Mouse (Mus musculus): ENCODE measurements around the gene Jade3. TPM values are rescaled to one million over a fixed set of nuclear protein-coding genes. Genes with fewer than 3 reads are reported as not detected.

Jade3 gene
- polyA plus RNA-seq, 1 experiment from 2014 or later: 13.4 TPM

DNA sequence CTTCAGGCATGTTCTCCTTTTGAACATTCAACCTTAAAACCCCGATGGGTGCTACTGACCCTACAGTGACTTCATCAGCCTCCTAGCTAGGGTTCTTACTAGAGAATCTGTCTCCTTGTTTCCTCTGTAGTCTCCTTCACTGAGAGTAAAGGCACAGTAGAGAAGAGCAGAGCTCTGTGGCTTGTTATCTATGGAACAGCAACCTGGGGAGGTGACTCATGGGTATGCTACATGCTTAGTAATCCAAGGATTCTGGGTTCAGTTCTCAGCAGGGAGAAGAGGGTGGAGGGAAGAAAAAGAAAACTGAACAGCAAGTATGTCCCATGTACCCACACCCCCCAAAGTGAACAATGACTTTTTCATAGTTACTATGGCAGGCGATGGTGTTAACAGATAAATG is 18.6 kb upstream of the Jade3 start:
- no peak overlapping the region for H3K9ac ChIP-seq
- no peak for ATAC-seq (ENCODE audit: insufficient read depth)
- no peaks in the 10 kb centered on the region for H3K9me3 ChIP-seq (ENCODE audit: low read depth, low read length)
- H3K27ac ChIP-seq (ENCODE audit: low read depth): no peak overlapping the region
- DNase-seq: no peak
- TF ChIP-seq CTCF (IDR thresholded peaks at IDR 0.05; ENCODE audit: low read depth): no peak
- H3K4me3 ChIP-seq (ENCODE audit: low read depth, low read length): no peak overlapping the region
- no peaks in the 10 kb centered on the region for H3K27me3 ChIP-seq (ENCODE audit: insufficient read depth, low read length)
- no peaks in the 10 kb centered on the region for H3K36me3 ChIP-seq (ENCODE audit: insufficient read depth)
- H3K4me2 ChIP-seq: no peak overlapping the region
- WGBS: 90% methylated on average over 2 of the region's 2 CpGs
- H3K4me1 ChIP-seq (ENCODE audit: insufficient read depth): no peaks in the 10 kb centered on the region

DNA sequence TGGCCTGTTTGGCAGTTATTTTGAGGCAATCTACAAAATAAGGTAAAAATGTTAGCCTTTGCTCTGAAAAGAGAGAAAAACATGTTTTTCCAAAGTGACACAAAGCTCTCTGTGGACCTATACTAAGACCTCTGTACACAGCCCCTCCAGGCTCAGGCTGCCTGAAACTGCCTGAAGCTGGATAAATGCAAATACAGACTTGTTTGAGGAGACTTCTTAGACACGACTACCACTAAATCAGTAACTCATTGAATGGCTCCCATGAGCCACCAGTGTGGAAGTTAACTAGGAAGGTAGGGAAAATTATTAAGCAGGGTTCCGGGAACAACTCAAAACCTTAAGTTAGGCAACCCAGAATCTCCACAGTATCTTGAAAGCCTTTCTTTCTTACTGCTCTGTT is 17.8 kb upstream of the Jade3 start:
- Histone ChIP-seq H3K4me1 (ENCODE audit: insufficient read depth) (no peaks in the 10 kb centered on the region), H3K27me3 (ENCODE audit: insufficient read depth, low read length) (no peaks in the 10 kb centered on the region), H3K9me3 (ENCODE audit: low read depth, low read length) (no peaks in the 10 kb centered on the region), H3K4me2 (no peak overlapping the region), H3K36me3 (ENCODE audit: insufficient read depth) (no peaks in the 10 kb centered on the region), H3K27ac (ENCODE audit: low read depth) (0 out of 2 replicates have a peak overlapping the region, but pooled peaks have one; percentile 46), H3K9ac (no peak overlapping the region), H3K4me3 (ENCODE audit: low read depth, low read length) (no peak overlapping the region)
- ATAC-seq (ENCODE audit: insufficient read depth): peak; percentile 60; the same call in 1 of the 2 replicates
- DNase-seq: no peak
- WGBS: 54% methylated on average over 2 of the region's 2 CpGs
- TF ChIP-seq CTCF (IDR thresholded peaks at IDR 0.05; ENCODE audit: low read depth): no peak

DNA sequence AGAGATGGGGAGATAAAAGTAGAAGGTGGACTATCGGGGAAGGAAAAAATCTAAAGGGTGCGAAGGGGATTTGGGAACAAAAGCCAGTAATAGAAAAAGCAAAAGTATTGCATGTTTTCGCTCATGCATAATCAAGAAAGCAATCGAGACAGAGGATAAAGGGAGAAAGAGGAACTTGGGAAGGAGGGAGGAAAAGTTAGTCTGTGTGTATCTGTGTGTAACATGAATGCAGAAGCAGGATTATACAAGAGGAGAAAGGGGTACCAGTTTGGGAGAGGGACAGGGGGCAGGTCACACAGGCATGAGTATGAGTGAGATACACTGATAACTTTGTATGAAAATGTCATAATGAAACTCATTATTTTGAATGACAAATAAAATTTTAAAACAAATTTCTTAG is 14.1 kb upstream of the Jade3 start:
- H3K9ac ChIP-seq: no peak overlapping the region
- no peak overlapping the region for H3K4me3 ChIP-seq (ENCODE audit: low read depth, low read length)
- 91% methylated on average over 4 of the region's 4 CpGs for WGBS
- TF ChIP-seq CTCF (IDR thresholded peaks at IDR 0.05; ENCODE audit: low read depth): no peak
- H3K27me3 ChIP-seq (ENCODE audit: insufficient read depth, low read length): no peaks in the 10 kb centered on the region
- H3K9me3 ChIP-seq (ENCODE audit: low read depth, low read length): no peaks in the 10 kb centered on the region
- DNase-seq: no peak
- H3K27ac ChIP-seq (ENCODE audit: low read depth): no peak overlapping the region
- no peaks in the 10 kb centered on the region for H3K36me3 ChIP-seq (ENCODE audit: insufficient read depth)
- no peak for ATAC-seq (ENCODE audit: insufficient read depth)
- no peak overlapping the region for H3K4me2 ChIP-seq
- H3K4me1 ChIP-seq (ENCODE audit: insufficient read depth): no peaks in the 10 kb centered on the region

DNA sequence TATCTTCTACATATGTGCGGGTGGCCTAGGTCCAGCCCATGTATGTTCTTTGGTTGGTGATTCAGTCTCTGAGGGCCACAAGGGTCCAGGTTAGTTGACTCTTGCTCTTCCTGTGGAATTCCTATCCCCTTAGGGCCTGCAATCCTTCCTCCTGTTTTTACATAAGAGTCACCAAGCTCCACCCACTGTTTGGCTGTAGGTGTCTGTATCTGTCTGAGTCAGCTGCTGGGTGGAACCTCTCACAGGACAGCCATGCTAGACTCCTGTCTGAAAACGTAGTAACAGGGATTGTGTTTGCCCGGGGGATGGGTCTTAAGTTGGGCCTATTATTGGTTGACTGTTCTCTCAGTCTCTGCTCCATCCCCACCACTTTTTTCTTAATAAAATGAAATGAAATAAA is 13.3 kb upstream of the Jade3 start:
- Histone ChIP-seq H3K27ac (ENCODE audit: low read depth) (no peak overlapping the region), H3K4me3 (ENCODE audit: low read depth, low read length) (no peak overlapping the region), H3K9me3 (ENCODE audit: low read depth, low read length) (no peaks in the 10 kb centered on the region), H3K27me3 (ENCODE audit: insufficient read depth, low read length) (no peaks in the 10 kb centered on the region), H3K4me2 (no peak overlapping the region), H3K4me1 (ENCODE audit: insufficient read depth) (no peaks in the 10 kb centered on the region), H3K9ac (no peak overlapping the region), H3K36me3 (ENCODE audit: insufficient read depth) (no peaks in the 10 kb centered on the region)
- DNase-seq: no peak
- no peak for ATAC-seq (ENCODE audit: insufficient read depth)
- TF ChIP-seq CTCF (IDR thresholded peaks at IDR 0.05; ENCODE audit: low read depth): no peak
- 74% methylated on average over 3 of the region's 3 CpGs for WGBS

DNA sequence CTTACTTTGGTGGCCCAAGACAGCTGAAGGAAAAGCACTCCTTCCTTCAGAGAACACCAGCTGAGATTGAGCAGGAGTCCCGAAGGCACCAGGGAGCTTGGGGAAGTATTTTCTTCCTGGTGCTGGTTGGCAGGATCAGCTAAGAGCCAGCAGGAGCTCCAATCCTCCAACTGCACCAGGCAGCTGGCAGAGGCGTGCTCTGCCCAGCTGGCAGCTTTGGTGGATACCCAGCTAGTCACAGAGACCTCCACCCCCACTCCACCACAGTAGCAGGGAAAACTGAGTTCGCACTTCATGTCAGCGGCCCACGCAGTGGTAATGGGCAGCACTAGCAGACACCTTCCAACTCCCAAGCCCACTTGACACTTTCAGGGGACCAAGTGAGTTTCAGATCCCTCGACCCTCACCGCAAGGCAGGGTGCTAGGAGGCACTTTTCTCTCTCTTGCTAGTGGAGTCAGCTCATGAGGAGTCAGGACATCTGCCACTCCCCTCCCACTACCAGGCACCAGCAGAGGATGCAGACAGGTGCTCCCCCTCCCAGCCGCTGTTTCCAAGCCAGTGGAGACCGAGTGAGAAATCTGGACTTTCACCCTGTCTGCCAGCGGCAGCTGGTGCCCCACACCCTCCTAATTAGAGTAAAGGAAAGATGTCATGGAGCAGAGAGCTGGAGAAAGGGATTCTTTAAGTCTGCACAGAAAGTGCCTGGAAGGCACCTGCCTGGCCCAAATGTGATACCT is 10.4 kb upstream of the Jade3 start:
- ATAC-seq (ENCODE audit: insufficient read depth): no peak
- TF ChIP-seq CTCF (IDR thresholded peaks at IDR 0.05; ENCODE audit: low read depth): no peak
- WGBS: 37% methylated on average over 10 of the region's 10 CpGs
- Histone ChIP-seq H3K4me2 (no peak overlapping the region), H3K4me1 (ENCODE audit: insufficient read depth) (no peaks in the 10 kb centered on the region), H3K36me3 (ENCODE audit: insufficient read depth) (no peaks in the 10 kb centered on the region), H3K9ac (no peak overlapping the region), H3K9me3 (ENCODE audit: low read depth, low read length) (no peaks in the 10 kb centered on the region), H3K27ac (ENCODE audit: low read depth) (no peak overlapping the region), H3K27me3 (ENCODE audit: insufficient read depth, low read length) (no peaks in the 10 kb centered on the region), H3K4me3 (ENCODE audit: low read depth, low read length) (no peak overlapping the region)
- no peak for DNase-seq

DNA sequence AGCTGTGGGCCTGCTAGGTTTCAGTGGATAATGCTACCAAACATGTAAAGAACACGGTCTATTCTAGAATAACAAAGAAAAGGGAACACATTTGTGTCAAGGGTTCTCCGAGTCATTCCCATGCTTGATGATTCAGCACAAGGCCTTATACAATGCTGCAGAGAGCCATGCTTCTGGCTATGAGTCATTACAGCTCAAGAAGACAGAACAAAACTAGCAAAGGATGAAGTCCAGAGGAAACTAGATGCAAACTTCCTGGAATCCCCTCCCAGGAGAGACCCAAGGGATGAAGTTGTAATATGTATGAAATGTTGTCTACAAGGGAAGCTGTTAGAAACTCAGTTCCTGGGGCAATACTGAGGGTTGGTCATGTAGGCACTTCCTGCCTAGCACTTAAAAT is 7.0 kb upstream of the Jade3 start:
- Histone ChIP-seq H3K4me2 (no peak overlapping the region), H3K9me3 (ENCODE audit: low read depth, low read length) (no peaks in the 10 kb centered on the region), H3K4me3 (ENCODE audit: low read depth, low read length) (no peak overlapping the region), H3K4me1 (ENCODE audit: insufficient read depth) (no peaks in the 10 kb centered on the region), H3K9ac (no peak overlapping the region), H3K27ac (ENCODE audit: low read depth) (no peak overlapping the region), H3K27me3 (ENCODE audit: insufficient read depth, low read length) (no peaks in the 10 kb centered on the region), H3K36me3 (ENCODE audit: insufficient read depth) (no peaks in the 10 kb centered on the region)
- no peak for ATAC-seq (ENCODE audit: insufficient read depth)
- WGBS: 89% methylated on average over 2 of the region's 2 CpGs
- no peak for TF ChIP-seq CTCF (IDR thresholded peaks at IDR 0.05; ENCODE audit: low read depth)
- no peak for DNase-seq

DNA sequence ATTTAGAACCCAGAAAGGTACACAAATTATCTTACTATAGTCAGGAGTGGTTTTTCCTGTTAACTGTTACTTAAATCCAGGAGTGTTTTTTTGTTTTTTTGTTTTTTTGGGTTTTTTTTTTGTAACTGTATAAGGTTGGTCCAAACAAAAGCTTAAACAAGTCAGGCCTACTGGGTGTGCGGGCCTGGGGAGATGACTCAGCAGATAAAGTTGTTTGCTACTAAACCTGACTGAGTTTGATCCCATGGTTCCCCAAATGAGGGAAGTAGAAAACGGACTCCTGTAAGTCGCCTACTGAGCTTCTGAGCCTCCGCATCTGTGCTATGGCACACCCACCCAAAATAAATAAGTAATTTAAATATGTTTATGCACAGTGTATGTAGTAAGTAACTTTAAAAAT is 6.0 kb upstream of the Jade3 start:
- no peak overlapping the region for H3K27ac ChIP-seq (ENCODE audit: low read depth)
- H3K4me2 ChIP-seq: no peak overlapping the region
- ATAC-seq (ENCODE audit: insufficient read depth) (no peak), DNase-seq (no peak)
- H3K9me3 ChIP-seq (ENCODE audit: low read depth, low read length): no peaks in the 10 kb centered on the region
- H3K27me3 ChIP-seq (ENCODE audit: insufficient read depth, low read length): no peaks in the 10 kb centered on the region
- H3K4me3 ChIP-seq (ENCODE audit: low read depth, low read length): no peak overlapping the region
- H3K9ac ChIP-seq: no peak overlapping the region
- H3K36me3 ChIP-seq (ENCODE audit: insufficient read depth): no peaks in the 10 kb centered on the region
- no peaks in the 10 kb centered on the region for H3K4me1 ChIP-seq (ENCODE audit: insufficient read depth)
- no peak for TF ChIP-seq CTCF (IDR thresholded peaks at IDR 0.05; ENCODE audit: low read depth)
- WGBS: 86% methylated on average over 4 of the region's 4 CpGs
